Mouse (Mus musculus) cerebral cortex, adult 2 months (tissue): ENCODE measurements around the gene Snapc2.

Experiments
- WGBS: fragments of 180-500 bp; shearing (Covaris S2); methylation state at CpG from one replicate; pipeline ENCODE4 v1.1.7; 2018; 5-methylcytosine and 5-hydroxymethylcytosine counted together

Snapc2 gene

DNA sequence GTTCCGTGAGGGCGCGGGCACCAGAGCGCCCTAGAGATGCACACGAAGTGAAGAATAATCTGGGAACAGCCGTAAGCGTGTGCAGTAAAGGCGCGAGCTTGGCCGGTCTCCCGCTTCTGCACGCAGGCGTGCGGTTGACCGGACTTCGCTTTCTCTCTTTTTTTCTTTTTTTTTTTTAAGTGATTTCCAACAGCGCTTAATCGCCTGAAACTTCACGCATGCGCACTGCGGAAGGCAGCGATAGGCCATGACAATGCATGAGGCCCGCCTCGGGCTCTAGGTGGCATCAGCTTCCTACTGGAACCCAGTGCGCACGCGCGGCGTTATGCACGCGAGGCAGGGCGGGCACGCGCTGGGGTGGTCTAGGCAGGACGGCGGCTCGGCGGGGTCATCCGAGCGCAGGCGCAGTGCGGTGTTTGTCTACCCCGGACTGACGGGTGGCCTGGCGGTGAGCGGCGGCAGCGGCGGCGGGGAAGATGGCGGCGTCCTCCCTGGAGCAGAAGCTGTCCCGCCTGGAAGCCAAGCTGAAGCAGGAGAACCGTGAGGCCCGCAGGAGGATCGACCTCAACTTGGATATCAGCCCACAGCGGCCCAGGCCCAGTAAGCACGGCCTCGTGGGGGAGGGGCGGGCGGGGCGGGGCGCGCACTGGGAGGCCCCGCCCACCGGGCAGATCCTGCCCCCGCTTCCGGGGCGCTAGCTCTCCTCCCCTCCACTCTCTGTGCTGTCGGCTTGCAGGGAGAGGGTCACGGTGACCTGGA lies 14.3 kb upstream of the Snapc2 start, which contains the start of the genes Map2k7 and Gm49320:
Gene Map2k7 (plus strand): TSS at position 307 of the 759 bp plus-strand sequence.
Gene Gm49320 (plus strand): TSS at position 432 of the 759 bp plus-strand sequence.
- WGBS = under 1% methylated on average over 62 of the region's 71 CpGs

DNA sequence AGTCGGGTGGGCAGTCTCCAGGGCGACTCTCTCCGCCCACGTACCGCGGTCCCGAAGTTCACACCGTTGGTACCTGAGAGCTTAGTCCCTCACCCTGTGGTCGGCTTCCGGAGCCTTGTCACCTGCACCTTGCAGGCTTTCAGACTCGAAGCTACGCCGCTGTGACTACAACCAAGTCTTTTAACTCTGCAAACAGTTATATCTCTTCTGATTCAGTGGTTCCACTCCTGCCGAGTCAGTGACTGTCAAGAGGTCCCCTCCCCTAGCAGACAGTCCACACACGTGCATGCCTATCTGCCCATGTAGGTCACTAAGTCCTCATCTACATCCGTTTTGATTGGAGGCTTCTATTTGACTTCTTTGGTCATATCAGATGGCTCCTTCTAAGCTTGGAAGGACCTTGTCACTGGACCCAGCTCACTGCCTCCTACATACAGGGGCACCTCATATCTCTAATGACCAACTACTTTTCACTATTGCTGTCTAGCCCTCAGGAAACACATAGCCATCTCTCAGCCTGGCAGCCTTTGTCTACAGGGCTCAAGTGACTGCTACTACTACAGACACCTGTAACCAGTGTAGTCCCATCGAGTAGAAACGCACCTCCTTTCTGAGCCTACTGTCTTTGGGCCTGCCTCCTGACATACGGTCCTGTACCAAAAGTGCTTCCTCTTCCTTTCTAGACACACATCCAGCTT lies 13.5 kb upstream of the Snapc2 start:
- 10% methylated on average over 19 of the region's 19 CpGs for WGBS

DNA sequence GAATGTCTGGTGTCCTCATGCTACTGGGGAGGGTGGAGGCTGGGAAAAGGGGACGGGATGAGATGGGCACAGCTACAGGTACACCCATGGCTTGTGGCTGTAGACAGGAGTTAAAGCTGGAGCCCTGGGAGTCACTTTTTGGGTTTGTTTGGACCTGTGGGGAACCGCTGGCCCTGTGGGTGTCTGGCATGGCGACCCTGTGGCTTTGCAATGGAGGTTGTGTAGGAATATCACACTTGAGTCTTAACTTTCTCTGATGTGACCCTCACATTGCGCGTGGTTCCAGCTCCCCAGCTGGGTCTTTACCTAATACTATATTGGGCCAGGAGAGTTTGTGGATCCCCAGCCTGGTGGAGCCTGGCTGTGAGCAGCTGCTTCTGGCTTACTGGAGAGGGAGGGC lies 7.8 kb upstream of the Snapc2 start:
- 90% methylated on average over 5 of the region's 5 CpGs for WGBS

DNA sequence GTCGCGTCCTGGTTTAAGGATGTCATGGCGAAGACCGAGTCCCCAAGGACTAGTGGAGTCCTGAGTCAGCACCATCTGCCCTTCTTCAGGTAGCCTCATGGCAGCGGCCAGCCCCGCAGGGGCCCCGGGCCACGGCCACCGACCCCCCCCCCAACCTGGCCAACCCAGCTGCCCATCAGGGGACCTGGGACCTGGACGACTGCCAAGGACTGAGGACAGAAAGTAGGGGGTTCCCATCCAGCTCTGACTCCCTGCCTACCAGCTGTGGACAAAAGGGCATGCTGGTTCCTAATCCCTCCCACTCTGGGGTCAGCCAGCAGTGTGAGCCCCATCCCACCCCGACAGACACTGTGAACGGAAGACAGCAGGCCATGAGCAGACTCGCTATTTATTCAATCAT lies 7.1 kb upstream of the Snapc2 start:
- WGBS = 74% methylated on average over 13 of the region's 13 CpGs

DNA sequence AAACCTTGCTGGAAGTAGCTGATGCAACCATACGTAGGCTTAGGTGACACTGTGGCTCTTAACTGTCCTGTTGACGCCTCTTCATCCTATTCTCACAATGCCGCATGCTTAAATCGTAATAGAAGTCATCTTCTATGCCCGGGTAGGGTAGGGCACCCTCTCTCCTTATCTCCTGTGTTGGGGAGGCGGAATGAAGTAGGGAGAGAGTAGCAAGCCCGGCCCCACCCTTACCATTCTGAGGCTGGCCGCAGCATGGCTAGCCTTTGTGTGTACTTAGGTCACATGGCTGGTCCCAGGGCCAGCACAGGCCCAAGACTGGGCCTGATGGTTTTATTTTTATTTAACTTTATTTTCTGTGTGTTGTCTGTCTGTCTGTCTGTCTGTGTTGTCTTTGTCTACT lies 5.6 kb upstream of the Snapc2 start:
- 87% methylated on average over 8 of the region's 8 CpGs for WGBS

DNA sequence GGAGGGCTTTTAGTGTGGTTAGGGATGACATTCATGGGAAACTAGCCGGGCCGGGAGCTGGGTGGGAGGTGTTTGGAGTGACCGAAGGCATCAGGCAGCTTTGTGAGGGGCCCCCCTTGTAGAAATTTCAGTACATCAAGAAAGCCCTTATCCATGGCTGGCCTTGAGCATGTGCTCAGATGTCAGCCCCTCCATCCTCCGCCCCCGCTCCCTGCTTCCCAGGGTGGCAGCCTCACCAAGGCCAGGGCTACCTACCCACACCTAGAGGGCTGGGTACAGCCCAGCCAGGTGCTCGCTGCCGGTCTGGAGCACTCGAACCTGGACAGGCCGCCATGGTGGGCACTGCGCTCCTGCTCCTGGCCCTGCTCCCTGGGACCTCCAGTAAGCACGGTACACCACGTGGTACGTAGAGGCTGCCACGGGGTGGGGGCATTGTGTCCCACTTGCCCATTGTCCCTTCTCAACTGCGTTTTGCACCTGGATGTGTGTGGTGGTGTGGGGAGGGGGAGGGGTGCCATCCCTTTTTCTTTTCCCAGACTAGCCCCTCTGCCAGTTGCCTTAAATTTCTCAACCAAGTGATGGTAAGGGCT lies 4.8 kb upstream of the Snapc2 start, which contains the start of gene Tgfbr3l:
Gene Tgfbr3l (plus strand): TSS at position 264 of the 590 bp plus-strand sequence.
- WGBS = 72% methylated on average over 15 of the region's 15 CpGs

DNA sequence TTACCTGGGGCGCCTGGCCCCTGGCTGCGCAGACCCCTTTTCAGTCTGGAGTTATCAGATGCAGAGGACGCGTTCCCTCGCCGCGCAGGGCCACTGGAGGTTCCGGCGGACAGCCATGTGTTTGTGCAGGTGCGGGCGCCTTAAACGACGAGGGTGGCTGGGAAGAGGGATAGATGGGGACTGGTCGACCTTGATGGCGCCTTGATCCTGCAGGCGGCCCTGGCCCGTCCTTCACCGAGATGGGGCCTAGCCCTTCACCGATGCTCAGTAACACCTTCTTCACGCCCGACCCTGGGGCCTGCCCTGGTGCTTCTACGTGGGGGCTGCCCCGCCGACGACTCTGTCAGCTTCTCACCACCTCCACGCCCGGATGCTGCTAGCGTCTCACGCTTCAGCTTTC lies 3.7 kb upstream of the Snapc2 start:
- 43% methylated on average over 29 of the region's 29 CpGs for WGBS

DNA sequence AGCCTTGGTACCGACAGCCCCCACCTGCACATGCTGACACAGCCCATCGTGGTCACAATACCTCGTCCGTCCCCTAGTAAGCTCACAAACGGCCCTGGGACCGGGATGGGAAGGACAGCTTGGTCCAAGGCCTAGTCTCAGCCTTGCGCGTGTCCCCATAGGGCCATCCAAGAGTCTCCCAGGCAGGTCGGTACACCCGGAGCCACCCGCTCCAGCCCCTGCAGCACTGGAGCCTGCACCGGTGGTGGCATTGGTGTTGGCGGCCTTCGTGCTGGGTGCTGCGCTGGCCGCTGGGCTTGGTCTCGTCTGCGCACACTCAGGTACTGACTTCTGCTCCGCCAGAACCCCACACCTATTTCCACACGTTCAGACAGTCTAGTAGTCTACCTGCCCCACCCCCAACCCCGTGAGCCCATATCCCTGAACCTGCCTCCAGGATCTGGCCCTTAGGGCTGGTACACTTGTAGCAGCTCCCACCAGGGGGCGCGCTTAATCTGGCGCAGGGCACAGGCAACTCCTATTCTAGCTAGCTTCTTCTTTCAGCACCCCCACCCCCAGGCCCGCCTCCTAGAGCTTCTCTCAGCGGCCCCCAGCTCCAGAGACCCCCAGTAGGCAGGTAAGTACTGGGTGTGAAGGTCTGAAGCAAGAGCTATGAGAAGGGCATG lies 2.4 kb upstream of the Snapc2 start:
- WGBS = 37% methylated on average over 26 of the region's 26 CpGs

DNA sequence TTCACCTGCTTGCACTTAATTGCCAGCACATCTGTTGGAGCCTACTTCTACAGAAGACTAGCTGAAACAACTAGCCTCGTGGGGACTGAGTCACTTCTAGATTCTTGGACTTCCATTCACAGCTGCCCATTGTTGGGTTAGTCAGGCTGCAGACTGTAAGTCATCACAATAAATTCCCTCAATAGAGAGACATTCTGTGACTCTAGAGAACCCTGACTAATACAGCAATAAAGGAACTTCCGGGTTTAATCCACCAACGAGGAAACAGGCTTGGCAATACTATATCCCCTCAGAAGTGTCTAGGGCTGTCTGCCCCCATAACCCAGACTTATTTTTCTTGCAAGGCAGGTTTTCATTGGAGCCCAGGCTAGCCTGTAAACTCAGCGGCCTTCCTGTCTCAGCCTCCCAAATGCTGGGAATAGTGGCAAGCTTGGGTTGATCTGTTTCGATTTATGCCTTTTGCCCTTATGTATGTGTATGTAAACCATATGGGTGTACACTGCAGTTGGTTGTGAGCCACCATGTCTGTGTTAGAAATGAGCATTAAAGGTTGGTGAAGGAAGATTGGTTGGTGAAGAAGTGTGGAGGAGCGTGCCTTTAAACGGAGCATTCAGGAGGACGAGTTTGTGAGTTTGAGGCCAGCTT lies 642 bp upstream of the Snapc2 start:
- 40% methylated on average over 8 of the region's 8 CpGs for WGBS

DNA sequence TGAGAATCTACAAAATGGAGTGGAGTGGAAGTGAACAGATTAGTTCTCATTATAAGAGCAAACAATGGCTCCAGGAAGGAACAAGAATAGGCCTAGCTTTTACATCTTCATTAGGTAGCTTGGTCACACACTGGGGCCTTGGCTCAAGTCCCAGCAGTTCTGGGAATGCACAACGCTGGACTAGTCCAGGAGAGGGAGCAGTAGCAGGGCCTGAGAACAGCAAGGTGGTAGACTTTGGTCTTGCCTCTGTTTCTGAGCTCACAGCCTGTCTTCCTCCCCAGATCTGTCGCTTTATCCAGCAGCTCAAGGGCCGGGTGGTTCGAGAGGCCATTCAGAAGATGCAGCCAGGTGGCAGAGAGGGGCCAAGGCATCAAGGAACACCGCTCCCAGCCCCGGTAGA lies 1.1 kb downstream of the Snapc2 start:
- 20% methylated on average over 6 of the region's 6 CpGs for WGBS

DNA sequence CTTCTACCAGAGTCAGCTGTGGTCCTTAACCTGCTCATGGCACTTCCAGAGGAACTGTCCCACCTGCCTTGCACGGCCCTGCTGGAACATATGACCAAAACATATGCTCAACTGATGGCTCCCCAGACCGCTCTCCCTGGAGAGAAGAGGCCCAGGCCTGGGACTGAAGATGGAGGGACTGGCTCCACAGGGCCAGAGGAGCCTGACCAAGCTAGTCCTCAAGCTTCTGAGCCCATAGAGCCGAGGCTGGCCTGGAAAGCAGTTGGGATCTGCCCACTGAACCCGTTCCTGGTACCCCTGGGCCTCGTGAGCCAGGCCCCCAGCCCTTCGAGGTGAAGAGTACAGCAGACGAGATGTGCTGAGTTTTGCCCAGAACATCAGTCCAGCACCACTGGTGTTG lies 2.6 kb downstream of the Snapc2 start:
- WGBS = 63% methylated on average over 7 of the region's 7 CpGs

DNA sequence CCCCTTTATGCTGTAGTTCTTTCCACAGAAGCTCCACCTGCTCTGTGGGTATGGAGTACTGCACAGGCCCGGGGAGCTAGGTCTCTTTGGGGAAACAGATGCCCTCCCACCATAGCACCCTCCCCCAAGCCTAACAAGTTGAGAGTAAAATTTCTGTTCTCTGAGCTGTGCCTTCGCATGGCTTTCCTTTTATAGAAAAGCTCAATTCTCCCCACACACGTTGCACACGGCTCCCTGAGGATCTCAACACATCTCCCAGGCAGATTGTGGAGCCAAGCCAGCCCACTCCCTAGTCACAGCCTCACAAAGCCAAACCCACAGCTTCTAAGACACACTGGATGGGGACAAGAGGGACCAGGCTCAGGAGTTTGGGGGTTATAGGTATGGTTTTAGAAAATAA lies 4.0 kb downstream of the Snapc2 start:
- WGBS = 16% methylated on average over 4 of the region's 4 CpGs

DNA sequence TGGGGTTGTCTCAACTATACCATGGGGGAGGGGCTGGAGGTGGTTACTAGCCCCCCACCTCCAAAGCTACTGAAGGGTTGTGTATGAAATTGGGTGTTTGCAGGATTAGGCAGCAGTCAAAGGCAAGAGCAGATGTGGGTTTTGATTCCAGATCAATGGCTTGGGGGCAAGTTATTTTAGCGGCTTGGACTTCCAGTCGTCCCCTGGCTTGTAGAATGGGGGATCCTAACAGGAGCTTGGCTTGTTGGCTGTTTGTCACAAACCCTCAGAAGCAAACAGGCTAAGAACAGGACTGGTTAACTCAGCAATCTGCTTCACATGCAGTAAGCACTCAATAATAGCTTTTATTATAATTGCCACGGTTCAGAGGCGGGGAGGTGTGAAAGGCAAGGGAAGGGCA lies 4.5 kb downstream of the Snapc2 start:
- 34% methylated on average over 4 of the region's 4 CpGs for WGBS

DNA sequence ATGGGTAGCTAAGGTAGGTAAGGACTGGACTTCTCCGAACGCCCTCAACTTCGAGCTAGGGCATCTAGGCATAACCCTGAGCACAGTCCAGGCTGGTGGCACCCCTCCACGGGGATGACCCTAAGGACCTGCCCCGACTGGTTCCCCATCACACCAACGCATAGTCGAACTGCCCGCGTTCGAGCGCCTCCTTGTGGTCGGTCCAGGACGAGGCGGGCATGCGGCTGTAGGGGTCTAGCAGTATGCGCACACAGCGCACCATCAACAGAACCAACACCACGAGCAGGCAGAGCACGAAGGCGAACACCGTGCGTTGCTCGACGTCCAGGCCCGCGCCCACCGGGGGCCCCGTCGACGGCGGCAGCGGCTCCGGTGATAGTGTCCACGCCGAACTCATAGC lies 5.4 kb downstream of the Snapc2 start:
- 3% methylated on average over 26 of the region's 35 CpGs for WGBS

DNA sequence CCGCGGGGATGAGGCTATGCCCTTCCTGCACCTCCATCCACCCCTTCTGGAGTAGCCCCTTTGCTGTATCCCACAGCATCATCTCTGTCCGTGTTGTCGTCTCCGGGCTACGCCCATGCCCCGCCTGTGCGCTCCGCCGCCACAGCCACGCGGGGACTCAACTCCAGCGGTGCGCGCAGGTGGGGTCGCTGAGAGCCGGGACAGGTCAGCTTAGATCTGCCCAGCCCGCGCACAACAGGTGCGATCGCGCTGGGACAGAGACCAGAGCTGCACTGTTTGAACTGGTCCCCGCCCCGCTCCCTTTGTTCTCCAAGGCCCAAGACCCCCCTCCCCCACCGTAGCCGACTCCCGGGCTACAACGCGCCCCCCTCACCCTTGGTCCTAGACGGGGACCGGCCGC lies 5.8 kb downstream of the Snapc2 start:
- under 1% methylated on average over 32 of the region's 32 CpGs for WGBS

DNA sequence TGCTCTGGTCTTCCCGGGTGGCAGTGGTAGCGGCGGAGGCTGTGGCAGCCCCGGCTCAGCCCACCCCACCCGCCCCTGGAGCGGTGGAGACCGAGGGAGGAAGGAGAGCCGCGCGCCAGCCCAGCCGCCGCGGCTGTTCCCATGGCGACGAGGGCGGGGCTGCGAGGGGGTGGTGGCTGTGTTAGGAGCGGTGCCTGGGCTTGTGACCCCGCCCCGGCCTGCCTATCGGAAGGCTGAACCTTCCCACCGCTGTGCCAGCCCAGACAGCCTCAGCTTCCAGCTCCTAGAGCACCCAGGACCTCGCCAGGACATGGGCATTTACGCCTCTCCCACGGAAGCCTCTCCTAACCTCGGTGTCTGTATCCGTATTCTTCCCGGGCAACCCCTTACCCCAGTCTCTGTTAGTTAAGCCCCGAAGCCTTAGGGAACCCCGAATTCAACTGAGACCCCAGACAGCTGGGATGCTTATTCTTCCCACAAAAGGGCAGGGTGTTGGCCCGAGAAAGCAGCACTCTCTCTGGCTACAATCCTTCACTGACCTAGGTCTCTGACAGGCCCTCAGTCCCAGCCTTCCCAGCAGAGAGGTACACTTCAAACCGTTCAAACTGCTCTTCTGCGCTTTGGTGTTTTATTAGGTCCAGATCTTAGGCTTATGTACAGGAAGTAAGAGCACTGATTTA lies 6.4 kb downstream of the Snapc2 start, which contains the start of gene Ctxn1:
Gene Ctxn1 (minus strand): TSS at position 150 of the 680 bp plus-strand sequence.
- 4% methylated on average over 33 of the region's 33 CpGs for WGBS

DNA sequence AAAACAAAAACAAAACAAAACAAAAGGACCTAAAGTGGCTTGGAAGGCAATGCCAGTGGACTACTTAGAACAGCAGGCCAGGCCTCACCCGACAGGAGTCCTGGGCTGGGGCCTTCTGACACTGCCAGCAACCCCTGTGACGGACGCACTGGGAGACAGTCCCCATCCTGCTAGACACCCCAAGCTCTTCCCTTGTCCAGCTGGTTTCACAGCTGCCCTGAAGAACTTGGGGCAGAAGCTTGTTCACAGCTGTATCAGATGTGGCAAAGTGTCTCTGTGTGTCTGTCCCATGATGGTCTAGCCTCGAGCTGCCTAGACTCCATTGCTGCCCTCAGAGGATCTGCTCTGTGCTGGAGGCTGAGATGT lies 6.9 kb downstream of the Snapc2 start:
- WGBS = 79% methylated on average over 4 of the region's 4 CpGs

DNA sequence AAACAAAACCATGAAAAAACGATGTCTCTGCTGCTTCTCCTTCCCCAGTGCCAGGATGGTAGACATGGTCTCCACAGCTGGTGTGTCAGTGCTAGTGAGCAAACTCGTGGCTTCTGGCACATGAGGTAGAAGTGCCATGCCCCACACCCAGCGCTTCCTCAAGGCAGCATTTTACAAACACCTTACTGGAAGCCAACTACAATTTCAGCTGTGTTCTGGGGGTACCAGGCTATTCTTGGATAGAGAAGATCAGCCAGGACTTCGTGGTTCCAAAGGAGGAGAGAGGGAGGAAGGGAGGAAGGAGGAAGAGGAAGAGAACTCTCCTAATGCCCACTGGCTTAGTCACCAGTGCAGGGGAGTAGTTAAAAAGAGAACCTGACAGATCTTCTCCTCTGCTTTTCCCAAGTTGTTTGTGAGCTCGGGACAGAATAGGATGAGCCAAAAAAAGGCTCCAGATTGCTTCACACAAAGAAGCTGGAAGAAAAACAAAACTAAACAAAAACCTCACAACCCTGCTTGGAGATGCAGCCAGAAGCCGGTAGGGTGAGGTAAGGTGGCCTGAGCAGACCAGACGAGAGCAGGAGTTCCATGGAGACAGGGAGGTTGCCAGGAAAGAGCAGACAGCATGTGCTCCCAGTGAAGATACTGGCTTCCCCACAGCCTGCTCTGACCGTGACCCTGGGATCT lies 10.4 kb downstream of the Snapc2 start:
- WGBS = 40% methylated on average over 8 of the region's 8 CpGs

DNA sequence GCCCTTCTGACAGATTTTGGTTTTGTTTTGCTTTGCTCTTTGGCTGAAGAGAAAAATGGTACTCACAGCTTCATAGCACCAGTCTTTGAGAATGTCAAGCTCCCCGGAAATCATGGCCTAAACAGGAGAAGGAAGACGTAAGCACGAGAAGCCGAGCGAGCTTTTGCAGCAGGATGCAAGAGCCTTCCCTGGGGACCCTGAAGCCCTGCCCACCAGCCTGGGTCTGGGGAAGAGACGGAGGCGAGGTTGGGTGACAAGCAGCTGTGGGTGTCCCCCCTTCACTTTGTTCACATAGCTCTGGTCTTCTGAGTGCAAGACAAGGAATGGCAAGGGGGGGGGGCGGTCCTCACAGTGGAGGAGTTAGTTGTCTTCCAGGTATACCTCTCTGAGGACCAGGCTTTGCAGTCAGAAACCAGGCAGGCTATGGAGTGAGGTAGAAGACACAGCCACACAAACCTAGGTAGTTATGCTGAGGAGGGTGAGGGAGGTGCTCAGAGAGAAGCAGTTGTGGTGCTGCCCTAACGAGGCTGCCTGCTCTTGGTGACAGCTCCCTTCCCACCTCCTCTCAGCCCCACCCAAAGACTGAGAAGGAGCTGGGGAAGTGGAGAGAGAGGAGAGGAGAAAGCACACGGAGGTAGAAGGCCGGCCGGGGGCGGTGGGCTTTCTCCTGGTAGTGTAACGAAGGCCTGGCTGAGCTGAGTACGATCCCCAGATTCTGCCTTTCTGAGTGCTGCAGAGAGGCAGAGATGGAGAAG lies 12.5 kb downstream of the Snapc2 start:
- 68% methylated on average over 15 of the region's 15 CpGs for WGBS

DNA sequence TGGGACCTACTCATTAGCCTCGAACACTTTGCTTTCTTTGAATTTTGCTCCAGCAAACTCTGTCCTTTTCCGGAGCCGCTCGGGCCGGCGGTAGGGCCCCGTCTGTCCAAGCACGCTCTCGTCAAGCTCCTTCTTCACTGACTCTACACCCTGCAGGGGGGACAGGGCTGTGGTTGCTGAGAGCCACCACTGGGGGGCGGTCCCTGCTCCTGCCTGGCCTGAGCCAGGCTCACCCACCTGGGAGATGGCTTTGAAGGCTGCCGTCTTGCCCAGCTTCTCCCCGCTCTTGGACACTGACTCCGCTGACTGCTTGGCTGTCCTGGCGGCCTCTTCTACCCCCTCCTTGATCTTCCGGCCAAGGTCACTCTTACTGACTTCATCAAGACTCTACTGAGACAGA lies 14.7 kb downstream of the Snapc2 start:
- WGBS = 73% methylated on average over 15 of the region's 15 CpGs
